Mouse (Mus musculus): ENCODE measurements around the gene Adm.
"Not testable (repeated sequence)": the region's sequence is repeated elsewhere in the genome, so short reads cannot be mapped to it uniquely, and the experiment has no call there.

Gene Adm

DNA sequence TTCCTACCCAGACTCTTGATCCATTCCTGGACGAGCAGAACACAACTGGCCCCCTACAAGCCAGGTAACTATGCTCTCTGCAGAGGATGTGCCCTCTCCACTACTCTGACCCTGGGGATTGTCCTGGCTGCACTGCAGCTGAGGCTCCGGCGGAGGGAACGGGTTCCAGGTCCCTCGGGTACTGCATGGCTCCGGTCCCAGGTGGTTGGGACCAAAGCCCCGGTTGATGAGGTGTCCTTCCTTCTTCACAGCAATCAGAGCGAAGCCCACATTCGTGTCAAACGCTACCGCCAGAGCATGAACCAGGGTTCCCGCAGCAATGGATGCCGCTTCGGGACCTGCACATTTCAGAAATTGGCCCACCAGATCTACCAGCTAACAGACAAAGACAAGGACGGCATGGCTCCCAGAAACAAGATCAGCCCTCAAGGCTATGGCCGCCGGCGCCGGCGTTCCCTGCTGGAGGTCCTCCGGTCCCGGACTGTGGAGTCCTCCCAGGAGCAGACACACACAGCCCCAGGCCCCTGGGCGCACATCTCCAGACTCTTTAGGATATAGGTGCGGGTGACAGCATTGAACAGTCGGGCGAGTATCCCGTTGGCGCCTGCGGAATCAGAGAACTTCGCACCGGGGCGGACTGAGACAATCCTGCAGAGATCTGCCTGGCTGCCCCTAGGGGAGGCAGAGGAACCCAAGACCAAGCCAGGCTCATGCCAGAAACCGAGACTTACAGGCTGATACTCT lies 1.3 kb downstream of the Adm start:
- no peak for DNase-seq (ENCODE audit: low spot score)

DNA sequence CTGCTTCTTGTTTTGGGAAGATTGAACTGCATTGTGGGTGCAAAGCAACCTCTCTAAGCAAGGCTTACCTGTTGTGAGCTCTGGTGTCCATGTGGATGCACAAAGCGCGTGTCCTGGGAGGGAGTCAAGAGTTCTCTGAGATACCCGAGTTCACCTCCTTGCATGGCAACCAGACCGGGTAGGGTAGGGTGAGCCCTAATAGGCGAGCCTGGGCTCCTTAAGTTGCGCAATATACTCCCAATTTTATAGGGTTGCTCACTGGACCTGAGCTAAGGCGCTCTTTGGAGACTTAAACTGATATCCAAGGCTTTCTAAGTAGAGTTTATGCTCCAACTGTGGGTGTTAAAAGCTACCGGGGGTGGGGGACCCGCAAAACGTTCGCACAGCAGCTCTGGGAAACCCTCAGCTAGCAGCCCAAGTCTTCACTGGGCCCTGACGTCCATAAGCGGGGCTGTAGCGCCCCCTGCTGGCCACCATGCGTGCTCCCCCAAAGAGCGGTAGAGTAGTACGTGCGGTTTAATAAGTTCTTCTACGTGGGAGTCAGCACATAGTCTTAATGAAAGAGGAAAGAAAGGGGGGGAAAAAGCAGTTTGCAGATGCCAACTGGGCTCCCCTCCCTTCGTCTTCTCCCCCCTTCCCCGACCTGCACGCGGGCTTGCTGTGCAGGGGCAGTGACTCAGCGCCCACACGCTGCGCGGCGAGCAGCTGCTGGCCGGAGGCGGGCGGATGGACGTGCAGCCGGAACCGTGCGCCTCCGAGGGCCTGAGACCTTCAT lies 2.6 kb downstream of the Adm start:
- no peak for DNase-seq (ENCODE audit: low spot score)

DNA sequence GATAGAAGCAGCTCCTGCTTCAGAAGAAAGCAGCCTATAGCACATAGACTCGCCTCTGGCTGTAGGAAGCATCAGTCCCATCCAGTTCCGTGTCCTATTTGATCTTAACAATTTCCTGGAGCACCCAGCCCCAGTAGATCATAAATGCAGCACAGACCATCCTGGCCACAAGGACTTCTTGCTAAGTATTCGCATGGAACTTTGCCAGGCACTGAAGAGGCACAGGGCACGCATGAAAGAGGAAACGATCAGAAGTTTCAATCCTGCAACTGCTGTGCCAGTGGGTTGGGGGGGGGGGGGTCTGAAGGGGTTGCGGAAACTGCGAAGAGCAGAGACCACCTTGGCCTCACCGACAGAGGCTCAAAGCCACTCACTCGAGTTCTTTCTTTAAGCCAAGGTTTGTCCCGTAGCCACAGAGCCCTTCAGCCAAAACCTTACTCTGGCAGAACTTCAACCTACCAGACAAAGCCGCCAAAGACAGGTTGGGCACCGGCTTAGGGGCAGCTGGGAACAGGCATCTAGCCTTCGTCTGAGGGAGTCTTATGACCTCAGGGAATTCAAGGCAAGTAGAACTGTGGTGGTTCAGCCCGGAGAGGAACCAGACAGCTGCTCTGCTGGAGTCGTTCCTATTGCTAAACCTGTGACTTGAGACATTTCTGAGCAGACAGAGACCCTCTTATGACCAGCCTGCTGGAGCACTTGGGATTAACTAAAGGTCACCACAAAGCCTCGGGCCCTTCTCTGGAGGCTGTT lies 3.9 kb downstream of the Adm start:
- no peak for DNase-seq (ENCODE audit: low spot score)

DNA sequence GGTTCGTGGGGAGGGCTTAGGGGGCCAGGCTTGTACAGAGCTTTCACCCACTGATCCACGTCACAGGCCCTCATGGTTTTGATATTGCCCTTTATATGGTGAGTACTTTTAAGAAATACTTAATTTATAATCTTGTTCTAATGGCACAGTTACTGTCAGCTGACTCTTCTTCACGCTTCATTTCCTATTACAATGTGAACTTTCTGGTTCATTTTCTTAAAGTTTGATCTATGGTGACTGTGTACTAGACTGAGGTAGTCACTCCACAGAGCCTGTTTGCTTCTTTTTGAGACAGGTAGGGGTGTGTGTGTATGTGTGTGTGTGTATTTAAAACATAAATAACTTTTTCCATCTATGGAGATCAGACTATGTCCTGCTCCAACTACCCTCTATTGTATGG lies 8.5 kb downstream of the Adm start:
- no peak for DNase-seq (ENCODE audit: low spot score)

DNA sequence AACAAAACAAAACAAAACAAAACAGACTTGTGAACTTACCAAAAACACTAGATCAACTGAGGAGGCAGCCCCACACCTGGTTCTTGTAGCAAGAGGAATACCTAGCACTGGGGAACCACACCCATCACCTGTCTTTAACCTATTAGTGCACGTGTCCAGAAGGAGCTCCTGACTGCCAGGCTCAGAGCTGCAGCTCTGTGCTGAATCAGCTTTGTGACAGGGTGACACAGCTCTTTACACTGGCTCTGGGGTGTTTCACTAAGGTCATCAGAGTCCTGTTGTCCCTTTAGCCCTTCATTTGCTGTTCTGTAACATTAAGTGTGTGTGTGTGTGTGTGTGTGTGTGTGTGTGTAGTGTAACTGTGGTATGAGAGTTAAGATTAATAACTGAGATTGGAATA lies 9.1 kb downstream of the Adm start:
- DNase-seq (ENCODE audit: low spot score): no peak

DNA sequence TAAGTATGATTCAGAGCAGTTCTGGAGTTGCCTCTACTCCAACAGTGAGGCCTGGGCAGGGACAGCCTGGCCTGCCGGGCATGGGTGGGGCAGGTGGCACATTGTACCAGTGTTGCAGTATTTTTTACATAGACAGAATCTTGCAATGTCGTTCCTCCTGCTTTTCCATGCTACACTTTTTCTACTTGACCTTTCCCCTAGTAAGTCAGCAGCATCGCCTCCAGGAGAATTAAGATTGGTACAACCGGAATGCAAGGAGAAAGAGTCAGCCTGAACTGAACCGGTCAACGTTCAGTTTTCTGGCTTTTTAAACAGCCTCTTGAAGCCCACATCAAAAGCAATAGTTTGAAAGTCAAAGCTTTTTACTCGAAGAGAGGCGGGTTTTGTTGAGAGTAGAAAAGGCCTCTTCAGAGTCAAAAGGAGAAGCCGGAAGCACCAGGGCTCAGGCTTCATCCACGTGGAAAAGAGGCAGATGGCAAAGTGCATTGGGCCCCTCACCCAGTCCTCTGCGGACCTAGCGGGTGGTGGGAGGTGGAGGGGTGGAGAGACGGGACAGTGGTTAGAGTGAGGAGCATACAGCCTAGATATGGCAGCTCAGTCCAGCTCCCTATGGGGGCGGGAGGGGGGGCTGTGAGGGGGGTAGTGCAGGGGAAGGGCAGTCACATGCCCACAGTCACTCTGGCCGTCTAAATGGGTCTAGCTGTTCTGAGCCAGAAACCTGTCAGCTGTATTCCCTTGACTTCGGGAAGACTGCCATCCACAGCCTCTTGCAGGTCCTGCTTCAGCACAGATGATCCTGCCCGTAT lies 11.0 kb downstream of the Adm start:
- DNase-seq (ENCODE audit: low spot score): no peak

DNA sequence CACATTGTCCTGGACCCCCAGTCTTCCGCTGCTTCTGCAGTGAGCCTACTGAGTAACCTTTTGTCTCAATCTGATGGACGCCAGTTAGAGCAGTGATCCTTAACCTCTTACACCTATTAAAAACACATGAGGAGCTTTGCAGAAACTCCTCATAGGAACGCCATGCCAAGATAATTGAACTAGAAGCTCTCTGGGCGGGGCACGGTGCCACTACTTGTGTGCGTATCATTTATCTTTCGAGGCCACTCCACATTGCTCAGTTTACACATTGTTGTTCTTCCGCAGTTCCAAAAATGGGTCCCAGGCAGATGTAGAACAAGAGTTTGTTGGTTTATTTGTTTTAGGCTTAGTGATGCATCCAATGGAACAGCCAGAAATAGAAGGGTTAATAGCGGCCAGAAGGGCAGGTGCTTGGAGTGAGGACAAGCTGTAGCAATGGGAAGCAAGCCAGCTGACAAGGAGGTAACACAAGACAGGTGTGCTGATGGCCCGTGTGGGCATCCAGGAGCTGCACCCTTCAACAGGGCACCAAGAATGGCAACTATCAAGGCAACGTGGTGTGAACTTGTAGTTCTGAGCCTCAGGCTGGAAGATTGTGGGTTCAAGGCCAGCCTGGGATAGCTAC lies 11.9 kb downstream of the Adm start:
- DNase-seq (ENCODE audit: low spot score): no peak

DNA sequence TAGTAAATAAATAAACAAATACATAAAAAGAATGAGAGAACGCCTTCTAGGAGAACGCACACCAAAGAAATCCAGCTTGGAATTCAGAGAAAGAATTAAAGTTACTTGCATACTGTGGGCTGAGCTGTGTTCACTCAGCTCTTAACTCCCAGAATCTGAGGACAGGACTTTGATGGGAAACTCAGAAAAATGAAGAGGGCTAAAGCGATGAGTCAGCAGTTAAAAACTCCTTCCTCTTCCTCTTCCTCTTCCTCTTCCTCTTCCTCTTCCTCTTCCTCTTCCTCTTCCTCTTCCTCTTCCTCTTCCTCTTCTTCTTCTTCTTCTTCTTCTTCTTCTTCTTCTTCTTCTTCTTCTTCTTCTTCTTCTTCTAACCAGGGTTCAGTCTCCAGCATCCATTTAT lies 12.5 kb downstream of the Adm start:
- DNase-seq (ENCODE audit: low spot score): not testable (repeated sequence)

DNA sequence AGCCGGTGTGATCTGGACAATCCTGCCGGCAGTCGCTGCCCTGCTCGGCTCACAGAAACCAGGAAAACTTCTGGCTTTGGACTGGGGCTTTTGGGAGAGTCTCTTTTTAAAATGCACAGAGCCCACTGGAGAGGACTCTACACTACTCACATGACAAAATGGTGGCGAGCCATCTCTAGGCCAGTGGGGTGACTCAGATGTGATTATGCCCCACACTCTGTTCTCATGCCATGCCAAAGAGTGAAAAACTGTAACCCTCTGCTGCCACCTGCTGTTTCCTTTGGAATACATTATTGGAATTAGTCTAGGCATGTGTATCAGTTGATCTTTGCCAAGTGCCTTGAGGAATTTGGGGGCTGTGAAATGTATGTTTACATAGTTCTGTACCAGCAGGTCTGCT lies 17.9 kb downstream of the Adm start:
- no peak for DNase-seq (ENCODE audit: low spot score)

DNA sequence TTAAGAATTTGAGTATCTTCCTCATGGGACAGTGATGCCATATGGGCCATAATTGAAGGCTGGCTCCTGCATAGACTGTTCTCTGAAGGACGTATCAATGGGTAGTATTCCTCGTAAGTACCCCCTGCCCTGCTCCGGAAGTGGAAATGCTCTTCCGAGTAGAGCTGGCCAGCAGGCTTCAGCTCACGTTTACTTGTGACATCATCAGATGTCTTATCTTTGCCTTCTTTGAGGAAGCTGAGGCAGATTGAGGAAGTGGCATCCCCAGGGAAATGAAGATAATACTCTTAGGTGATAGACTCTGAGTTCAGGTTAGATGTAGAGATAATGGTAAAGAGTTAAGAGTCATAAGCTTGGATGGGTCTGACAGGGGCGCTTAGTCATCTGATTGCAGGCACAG lies 18.4 kb downstream of the Adm start:
- DNase-seq (ENCODE audit: low spot score): no peak

DNA sequence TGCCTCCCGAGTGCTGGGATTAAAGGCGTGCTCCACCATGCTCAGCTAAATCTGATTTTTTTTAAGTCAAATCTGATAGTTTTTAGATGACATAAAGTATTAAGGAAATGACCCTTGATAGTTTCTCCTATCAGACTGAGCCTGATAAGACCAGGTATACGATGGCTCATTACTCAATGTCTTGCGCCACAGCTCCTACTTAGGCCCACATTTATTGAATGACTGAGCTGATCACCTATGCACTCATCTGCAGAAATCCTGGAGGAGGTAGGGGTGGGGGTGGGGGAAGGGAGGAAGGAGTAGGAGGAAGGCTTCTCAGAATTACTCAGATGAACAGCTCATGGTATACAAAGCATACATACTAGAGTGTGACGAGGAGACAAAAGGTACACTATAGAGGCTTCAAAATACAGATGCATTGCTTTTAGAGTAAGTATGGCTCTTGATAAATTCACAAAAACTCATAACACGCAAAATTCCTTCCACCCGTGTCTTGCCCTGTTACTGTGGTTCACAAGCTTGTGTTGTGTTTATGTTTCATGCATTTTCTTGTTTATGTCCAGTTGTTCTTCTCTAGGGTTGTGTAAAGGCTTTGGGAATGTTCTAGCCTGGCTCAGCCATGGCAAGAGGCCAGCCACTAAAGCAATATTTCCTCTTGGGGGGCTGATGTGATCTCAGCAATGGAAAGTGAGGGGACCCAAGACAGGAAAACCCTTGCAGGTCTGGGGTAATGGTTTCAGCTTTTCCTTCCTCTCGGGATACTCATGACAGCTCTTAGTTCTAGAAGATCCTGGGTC lies 19.3 kb downstream of the Adm start:
- DNase-seq (ENCODE audit: low spot score): no peak

DNA sequence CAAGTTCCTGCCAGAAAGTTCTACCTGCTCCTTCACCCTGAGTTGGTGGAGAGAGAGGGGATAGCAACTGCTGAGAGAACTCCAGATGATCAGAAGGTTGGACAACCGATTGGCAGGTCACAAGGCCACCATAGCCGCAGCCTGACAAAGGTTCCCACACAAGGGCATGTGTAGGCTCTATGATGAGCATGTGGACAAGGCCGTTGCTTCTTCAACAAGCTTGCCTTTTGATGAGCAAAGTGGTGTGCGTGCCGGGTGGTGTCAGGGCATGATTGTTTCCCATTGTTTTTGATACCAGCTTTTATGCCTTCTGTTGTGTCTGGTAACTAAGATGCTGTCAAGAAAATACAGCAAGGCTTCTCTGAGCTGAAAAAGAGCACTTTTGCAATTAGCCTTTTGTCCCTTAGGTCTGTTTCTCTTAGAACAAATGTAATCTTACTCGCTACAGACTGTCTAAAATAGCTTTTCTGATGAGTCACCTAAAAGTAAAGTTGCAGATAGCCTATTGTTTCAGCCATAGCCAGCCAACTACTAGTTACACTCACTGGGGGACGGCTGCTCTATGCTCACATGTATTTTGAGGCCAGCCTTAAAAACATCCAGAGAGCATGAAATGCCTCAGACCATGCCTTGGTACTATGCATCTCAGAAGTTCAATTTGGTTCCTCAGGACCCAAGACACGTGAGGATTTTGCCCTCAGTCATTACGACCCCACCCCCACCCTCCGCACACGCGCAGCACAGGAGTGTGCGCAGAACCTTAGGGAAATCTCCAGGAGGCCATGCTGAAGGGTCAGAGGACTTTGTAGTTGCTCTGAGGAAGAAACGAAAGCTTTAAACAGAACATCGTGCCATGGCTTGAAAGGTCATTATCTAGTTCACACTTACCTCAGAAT lies 20.3 kb downstream of the Adm start:
- no peak for DNase-seq (ENCODE audit: low spot score)

DNA sequence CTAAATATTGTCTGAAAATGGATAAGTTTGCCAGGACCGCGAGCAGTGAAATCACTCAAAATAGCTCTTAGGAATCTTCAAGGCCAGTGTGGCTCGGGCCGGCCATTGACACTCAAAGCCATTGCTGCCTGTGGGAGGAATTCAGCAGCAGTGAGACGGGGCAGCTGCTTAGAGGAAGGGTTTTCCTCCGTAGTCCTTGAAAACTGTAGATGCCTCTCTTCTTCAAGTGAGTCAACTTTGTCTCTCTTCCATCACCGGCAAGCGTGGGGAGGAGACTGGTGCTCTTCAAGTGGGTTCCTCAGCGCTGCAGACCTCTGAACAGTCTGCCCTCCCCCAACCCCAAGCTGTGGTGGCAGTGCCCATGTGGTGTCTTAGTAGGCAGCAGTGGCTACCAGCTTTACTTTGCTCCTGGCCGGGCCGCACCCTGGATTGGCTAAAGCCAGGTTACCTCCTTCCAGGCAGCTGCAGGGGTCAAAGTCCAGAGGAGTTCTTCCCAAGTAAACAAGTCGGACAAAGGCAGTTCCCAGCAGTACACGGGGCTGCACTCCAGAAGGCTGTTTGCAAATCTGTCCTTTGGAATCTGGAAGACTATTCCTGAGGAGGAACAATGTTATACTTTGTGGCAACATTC lies 21.1 kb downstream of the Adm start:
- DNase-seq (ENCODE audit: low spot score): no peak

DNA sequence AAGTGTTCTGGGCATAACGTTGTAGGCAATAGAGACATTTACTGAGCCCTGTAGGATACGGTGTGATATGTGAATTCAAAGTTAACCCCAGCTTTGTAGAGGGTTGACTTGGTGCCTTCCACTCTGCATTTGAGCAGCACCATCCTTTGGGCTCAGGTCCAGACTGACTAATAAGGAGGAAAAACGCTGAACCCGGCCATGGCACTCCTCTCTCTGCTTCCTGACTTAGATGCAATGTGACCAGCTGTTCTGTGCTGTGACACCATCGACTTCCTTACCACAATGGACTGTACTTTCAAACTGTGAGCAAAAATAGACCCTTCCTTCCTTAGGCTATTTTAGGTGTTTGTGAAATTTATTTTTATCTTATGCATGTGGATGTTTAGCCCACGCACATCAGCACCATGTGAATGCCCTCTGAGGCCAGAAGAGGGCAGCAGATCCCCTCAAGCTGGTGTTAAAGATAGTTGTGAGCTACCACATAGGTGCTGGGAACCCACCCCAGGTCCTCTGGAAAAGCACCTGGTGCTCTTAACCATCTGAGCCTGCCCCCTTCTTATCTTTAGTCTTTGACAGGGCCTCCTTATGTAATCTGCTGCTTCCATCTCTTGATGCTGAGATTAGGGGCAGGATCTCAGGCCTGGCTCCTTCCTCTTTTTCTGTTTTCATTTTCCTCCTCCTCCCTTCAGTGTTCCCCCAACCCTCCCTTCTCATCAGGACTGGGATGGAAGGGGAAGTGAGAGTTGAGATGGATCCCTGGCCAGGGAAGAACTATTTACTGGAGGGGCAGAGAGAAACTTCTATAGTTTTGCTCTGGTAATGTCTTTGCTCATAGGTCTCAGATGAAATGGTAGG lies 21.9 kb downstream of the Adm start:
- DNase-seq (ENCODE audit: low spot score): no peak

DNA sequence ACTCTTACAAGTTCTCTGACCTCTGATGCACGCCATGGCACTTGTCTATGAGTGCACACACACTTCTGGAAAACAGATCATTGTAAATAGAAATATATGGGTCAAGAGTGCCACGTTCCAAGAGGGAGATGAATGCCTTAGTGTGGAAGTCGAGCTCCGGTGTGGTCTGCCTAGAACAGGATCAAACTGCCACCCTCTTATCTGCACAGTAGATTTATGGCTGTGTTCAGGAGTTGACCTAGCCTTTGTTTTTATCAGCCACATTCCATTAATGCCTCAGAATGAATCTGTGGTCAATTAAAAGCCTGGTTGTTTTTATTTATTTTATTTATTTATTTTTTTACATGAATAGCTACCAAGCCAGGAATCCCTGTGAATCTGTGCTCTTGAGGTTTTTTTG lies 23.0 kb downstream of the Adm start:
- no peak for DNase-seq (ENCODE audit: low spot score)

DNA sequence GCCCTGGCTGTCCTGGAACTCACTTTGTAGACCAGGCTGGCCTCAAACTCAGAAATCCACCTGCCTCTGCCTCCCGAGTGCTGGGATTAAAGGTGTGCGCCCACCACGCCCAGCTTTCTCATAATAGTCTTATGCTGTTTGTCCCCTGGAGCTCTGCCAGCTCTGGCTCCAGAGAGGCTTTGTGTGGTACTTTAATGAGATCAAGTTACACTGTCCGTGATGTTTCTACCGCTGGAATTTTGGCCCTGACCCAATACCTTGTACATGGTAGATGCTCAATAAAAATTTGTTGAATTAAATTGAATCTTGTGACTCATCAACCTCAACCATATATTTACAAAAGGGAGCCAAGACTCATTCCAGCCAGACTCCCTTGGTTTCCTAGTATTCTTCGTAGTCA lies 23.6 kb downstream of the Adm start:
- no peak for DNase-seq (ENCODE audit: low spot score)

DNA sequence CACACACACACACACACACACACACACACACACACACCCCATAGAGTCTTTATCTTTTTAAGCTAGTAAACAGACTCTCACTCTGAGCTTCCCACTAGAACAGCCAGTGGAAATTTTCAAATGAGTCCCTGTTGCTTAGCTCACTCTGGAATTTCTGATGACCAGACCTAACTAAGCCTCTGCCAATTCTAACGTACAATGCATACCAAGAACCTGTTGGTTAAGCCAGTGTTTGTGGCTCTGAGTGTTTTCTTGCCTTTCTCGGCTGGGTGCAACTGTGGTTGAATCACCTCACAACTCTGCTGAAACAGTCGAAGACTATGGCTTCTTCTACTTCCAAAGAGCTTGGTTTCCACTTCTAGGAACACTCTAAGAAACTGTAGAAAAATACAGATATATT lies 27.8 kb downstream of the Adm start:
- no peak for DNase-seq (ENCODE audit: low spot score)

DNA sequence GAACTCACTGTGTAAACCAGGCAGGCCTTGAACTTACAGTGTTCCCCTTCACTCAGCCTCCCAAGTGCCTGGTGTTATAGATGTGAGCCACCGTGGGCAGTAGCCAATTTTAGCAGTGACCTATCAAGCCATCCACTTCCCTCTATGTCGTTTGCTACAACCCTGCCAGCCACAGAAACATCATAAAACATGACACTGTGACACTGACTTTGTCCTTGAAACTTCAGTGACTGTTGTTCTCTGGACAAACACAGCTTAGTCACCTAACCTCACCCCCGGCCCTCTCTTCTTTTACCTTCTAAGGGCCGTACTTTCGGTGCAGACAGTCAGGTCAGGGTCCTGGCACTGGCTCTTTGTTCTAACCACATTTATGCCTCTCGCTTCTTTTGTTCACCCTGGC lies 28.5 kb downstream of the Adm start:
- DNase-seq (ENCODE audit: low spot score): no peak
